Mouse (Mus musculus): ENCODE measurements around the gene Gabrg3. TPM values are rescaled to one million over a fixed set of nuclear protein-coding genes. Genes with fewer than 3 reads are reported as not detected.

Gene Gabrg3
- polyA plus RNA-seq, 1 experiment = not detected

GRCm38 (mm10) chr7:57365134-57366012 is 21.6 kb downstream of the Gabrg3 start:
- TF ChIP-seq FOSL1 (IDR thresholded peaks at IDR 0.05; ENCODE audit: insufficient read depth, low read length, poor library complexity, severe bottlenecking) = no peak
- TF ChIP-seq USF1 (IDR thresholded peaks at IDR 0.05; ENCODE audit: low read depth) = no peak
- no peak for TF ChIP-seq MYOG (IDR thresholded peaks at IDR 0.05; ENCODE audit: control insufficient read depth, extremely low read depth, insufficient read length)
- TF ChIP-seq MAX (IDR thresholded peaks at IDR 0.05) = no peak
- TF ChIP-seq MYOD1 (IDR thresholded peaks at IDR 0.05; ENCODE audit: control insufficient read depth, insufficient read length, low read depth) = no peak
- no peak for TF ChIP-seq CTCF (IDR thresholded peaks at IDR 0.05; ENCODE audit: control insufficient read depth, insufficient read depth, insufficient read length)
- TF ChIP-seq CEBPB (IDR thresholded peaks at IDR 0.05; ENCODE audit: low read depth) = no peak
- H3K27me3 ChIP-seq (ENCODE audit: control insufficient read depth, insufficient read depth, insufficient read length) = no peaks in the 10 kb centered on the region
- H3K79me3 ChIP-seq (ENCODE audit: low read depth) = no peaks in the 10 kb centered on the region
- H3K4me3 ChIP-seq (ENCODE audit: insufficient read depth, poor library complexity, severe bottlenecking) = no peak overlapping the region
- no peaks in the 10 kb centered on the region for H3K36me3 ChIP-seq (ENCODE audit: control insufficient read depth, insufficient read depth)
- no peak overlapping the region for H3ac ChIP-seq (ENCODE audit: control insufficient read depth, insufficient read length, low read depth)
- no peaks in the 10 kb centered on the region for H3K79me2 ChIP-seq (ENCODE audit: control insufficient read depth, insufficient read depth)

GRCm38 (mm10) chr7:57363812-57364211 is 23.2 kb downstream of the Gabrg3 start:
- Histone ChIP-seq H3K36me3 (ENCODE audit: control insufficient read depth, insufficient read depth) (no peaks in the 10 kb centered on the region), H3K79me2 (ENCODE audit: control insufficient read depth, insufficient read depth) (no peaks in the 10 kb centered on the region), H3ac (ENCODE audit: control insufficient read depth, insufficient read length, low read depth) (no peak overlapping the region), H3K79me3 (ENCODE audit: low read depth) (no peaks in the 10 kb centered on the region), H3K27me3 (ENCODE audit: control insufficient read depth, insufficient read depth, insufficient read length) (no peaks in the 10 kb centered on the region), H3K4me3 (ENCODE audit: insufficient read depth, poor library complexity, severe bottlenecking) (no peak overlapping the region)
- TF ChIP-seq CTCF (IDR thresholded peaks at IDR 0.05; ENCODE audit: control insufficient read depth, insufficient read depth, insufficient read length) = no peak
- TF ChIP-seq MYOD1 (IDR thresholded peaks at IDR 0.05; ENCODE audit: control insufficient read depth, insufficient read length, low read depth) = no peak
- TF ChIP-seq MYOG (IDR thresholded peaks at IDR 0.05; ENCODE audit: control insufficient read depth, extremely low read depth, insufficient read length) = no peak
- TF ChIP-seq FOSL1 (IDR thresholded peaks at IDR 0.05; ENCODE audit: insufficient read depth, low read length, poor library complexity, severe bottlenecking) = no peak
- no peak for TF ChIP-seq MAX (IDR thresholded peaks at IDR 0.05)
- TF ChIP-seq USF1 (IDR thresholded peaks at IDR 0.05; ENCODE audit: low read depth) = no peak
- TF ChIP-seq CEBPB (IDR thresholded peaks at IDR 0.05; ENCODE audit: low read depth) = no peak

GRCm38 (mm10) chr7:57357871-57358540 is 29.0 kb downstream of the Gabrg3 start:
- no peaks in the 10 kb centered on the region for H3K36me3 ChIP-seq (ENCODE audit: control insufficient read depth, insufficient read depth)
- no peaks in the 10 kb centered on the region for H3K79me3 ChIP-seq (ENCODE audit: low read depth)
- TF ChIP-seq MYOG (IDR thresholded peaks at IDR 0.05; ENCODE audit: control insufficient read depth, extremely low read depth, insufficient read length) (no peak), MAX (IDR thresholded peaks at IDR 0.05) (no peak), FOSL1 (IDR thresholded peaks at IDR 0.05; ENCODE audit: insufficient read depth, low read length, poor library complexity, severe bottlenecking) (no peak), USF1 (IDR thresholded peaks at IDR 0.05; ENCODE audit: low read depth) (no peak), MYOD1 (IDR thresholded peaks at IDR 0.05; ENCODE audit: control insufficient read depth, insufficient read length, low read depth) (no peak), CEBPB (IDR thresholded peaks at IDR 0.05; ENCODE audit: low read depth) (no peak)
- no peaks in the 10 kb centered on the region for H3K79me2 ChIP-seq (ENCODE audit: control insufficient read depth, insufficient read depth)
- H3K4me3 ChIP-seq (ENCODE audit: insufficient read depth, poor library complexity, severe bottlenecking) = no peak overlapping the region
- no peaks in the 10 kb centered on the region for H3K27me3 ChIP-seq (ENCODE audit: control insufficient read depth, insufficient read depth, insufficient read length)
- no peak overlapping the region for H3ac ChIP-seq (ENCODE audit: control insufficient read depth, insufficient read length, low read depth)

- H3K79me3 ChIP-seq (ENCODE audit: low read depth) = no peaks in the 10 kb centered on the region
- TF ChIP-seq FOSL1 (IDR thresholded peaks at IDR 0.05; ENCODE audit: insufficient read depth, low read length, poor library complexity, severe bottlenecking) (no peak), MYOG (IDR thresholded peaks at IDR 0.05; ENCODE audit: control insufficient read depth, extremely low read depth, insufficient read length) (no peak), MAX (IDR thresholded peaks at IDR 0.05) (no peak), MYOD1 (IDR thresholded peaks at IDR 0.05; ENCODE audit: control insufficient read depth, insufficient read length, low read depth) (no peak), CTCF (IDR thresholded peaks at IDR 0.05; ENCODE audit: control insufficient read depth, insufficient read depth, insufficient read length) (no peak)
- no peak overlapping the region for H3K4me3 ChIP-seq (ENCODE audit: insufficient read depth, poor library complexity, severe bottlenecking)
- H3K36me3 ChIP-seq (ENCODE audit: control insufficient read depth, insufficient read depth) = no peaks in the 10 kb centered on the region
- H3K27me3 ChIP-seq (ENCODE audit: control insufficient read depth, insufficient read depth, insufficient read length) = no peaks in the 10 kb centered on the region
- H3K79me2 ChIP-seq (ENCODE audit: control insufficient read depth, insufficient read depth) = no peaks in the 10 kb centered on the region
- H3ac ChIP-seq (ENCODE audit: control insufficient read depth, insufficient read length, low read depth) = no peak overlapping the region
Observed at GRCm38 (mm10) chr7:57356565-57357301, 30.3 kb downstream of the Gabrg3 start.

- Histone ChIP-seq H3K27me3 (ENCODE audit: control insufficient read depth, insufficient read depth, insufficient read length) (no peaks in the 10 kb centered on the region), H3K36me3 (ENCODE audit: control insufficient read depth, insufficient read depth) (no peaks in the 10 kb centered on the region), H3ac (ENCODE audit: control insufficient read depth, insufficient read length, low read depth) (no peak overlapping the region), H3K79me2 (ENCODE audit: control insufficient read depth, insufficient read depth) (no peaks in the 10 kb centered on the region), H3K4me3 (ENCODE audit: insufficient read depth, poor library complexity, severe bottlenecking) (no peak overlapping the region), H3K79me3 (ENCODE audit: low read depth) (no peaks in the 10 kb centered on the region)
- no peak for TF ChIP-seq USF1 (IDR thresholded peaks at IDR 0.05; ENCODE audit: low read depth)
- no peak for TF ChIP-seq CTCF (IDR thresholded peaks at IDR 0.05; ENCODE audit: control insufficient read depth, insufficient read depth, insufficient read length)
- no peak for TF ChIP-seq MAX (IDR thresholded peaks at IDR 0.05)
- no peak for TF ChIP-seq CEBPB (IDR thresholded peaks at IDR 0.05; ENCODE audit: low read depth)
- no peak for TF ChIP-seq FOSL1 (IDR thresholded peaks at IDR 0.05; ENCODE audit: insufficient read depth, low read length, poor library complexity, severe bottlenecking)
- TF ChIP-seq MYOG (IDR thresholded peaks at IDR 0.05; ENCODE audit: control insufficient read depth, extremely low read depth, insufficient read length) = no peak
- no peak for TF ChIP-seq MYOD1 (IDR thresholded peaks at IDR 0.05; ENCODE audit: control insufficient read depth, insufficient read length, low read depth)
Observed at GRCm38 (mm10) chr7:57348774-57349173, 38.2 kb downstream of the Gabrg3 start.

Measured in C2C12 (cell line).